Mouse (Mus musculus) embryonic facial prominence, embryonic 10.5 days (tissue): Measurements from ENCODE around the gene 4930404N11Rik. TPM values are rescaled to one million over a fixed set of nuclear protein-coding genes. Genes with fewer than 3 reads are reported as not detected.

Experiments used
- DNase-seq: peaks from one replicate; pipeline ENCODE4 v3.0.0-alpha.2; 2017; ENCODE audit warnings: low spot score
- H3K27ac ChIP-seq: fragments of 300-500 bp; sonication (generic); replicated peaks from 2 replicates; pipeline ENCODE4 v1.5.1; 2016; ENCODE audit warnings: mild to moderate bottlenecking
- H3K27me3 ChIP-seq: fragments of 300-500 bp; sonication (generic); replicated peaks from 2 replicates; pipeline ENCODE4 v1.6.1; 2016; ENCODE audit warnings: low read depth, mild to moderate bottlenecking; ENCODE audit not compliant: poor library complexity, severe bottlenecking
- H3K36me3 ChIP-seq: fragments of 300-500 bp; sonication (generic); replicated peaks from 2 replicates; pipeline ENCODE4 v1.6.1; 2016; ENCODE audit warnings: mild to moderate bottlenecking, moderate library complexity
- H3K4me1 ChIP-seq: fragments of 300-500 bp; sonication (generic); 2 replicates; pipeline ENCODE4 v1.6.1; 2016
- H3K4me3 ChIP-seq: fragments of 300-500 bp; sonication (generic); 2 replicates; pipeline ENCODE4 v1.5.1; 2016; ENCODE audit warnings: mild to moderate bottlenecking, moderate library complexity
- H3K9me3 ChIP-seq: fragments of 300-500 bp; sonication (generic); 2 replicates; pipeline ENCODE4 v1.6.1; 2016; ENCODE audit warnings: mild to moderate bottlenecking
- WGBS: fragments of 180-500 bp; shearing (Covaris S2); methylation state at CpG from one replicate; pipeline ENCODE4 v1.1.7; 2016; 5-methylcytosine and 5-hydroxymethylcytosine counted together
- microRNA-seq: library from miRNA; unstranded; fragments of <30 nt; microRNA quantifications from one replicate; pipeline ENCODE4, GENCODE M21; 2017
- polyA plus RNA-seq: library from polyadenylated mRNA; unstranded; fragments of >200 nt; fragmentation: Nextera tagmentation; extraction: Ambion mirVana; gene quantifications from 2 replicates; pipeline ENCODE4 v1.2.1, GENCODE M21; 2016

The 4930404N11Rik gene
- polyA plus RNA-seq, 1 experiment from 2014 or later = 0.76 TPM

DNA sequence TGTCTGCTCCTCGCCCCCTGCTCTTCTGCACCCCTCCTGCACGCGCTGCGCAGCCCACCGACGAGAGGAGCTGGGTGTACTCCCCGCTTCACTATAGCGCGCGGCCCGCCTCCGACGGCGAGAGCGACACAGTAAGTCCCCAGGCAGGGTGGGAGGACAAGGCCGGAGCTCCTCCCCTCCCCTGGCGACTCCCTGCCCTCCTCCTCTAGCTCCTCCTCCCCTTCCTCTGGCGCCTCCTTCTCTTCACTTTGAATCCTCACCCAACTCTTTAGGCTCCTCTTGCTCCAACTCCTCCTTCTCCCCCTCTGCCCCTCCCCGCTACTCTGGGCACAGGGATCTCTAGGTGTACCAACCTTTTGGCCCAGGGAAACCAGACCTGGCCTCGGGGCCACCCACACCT, 48.3 kb downstream of the 4930404N11Rik start:
- peak; percentile 69 for DNase-seq
- Histone ChIP-seq H3K4me1 (peaks cover 51% of the 10 kb centered on the region), H3K4me3 (peak overlapping the region; percentile 44), H3K9me3 (no peaks in the 10 kb centered on the region), H3K27ac (peak overlapping the region; percentile 63), H3K27me3 (0 out of 2 replicates have a peak, but pooled peaks cover 6% of the 10 kb centered on the region), H3K36me3 (peaks cover 69% of the 10 kb centered on the region)
- 7% methylated on average over 20 of the region's 20 CpGs for WGBS

- Histone ChIP-seq H3K4me1 (peaks cover 44% of the 10 kb centered on the region), H3K4me3 (peak overlapping the region; percentile 44), H3K9me3 (no peaks in the 10 kb centered on the region), H3K27me3 (0 out of 2 replicates have a peak, but pooled peaks cover 6% of the 10 kb centered on the region), H3K27ac (peak overlapping the region; percentile 63), H3K36me3 (peaks cover 74% of the 10 kb centered on the region)
- DNase-seq = peak; percentile 49
- 41% methylated on average over 16 of the region's 16 CpGs for WGBS
Observed at GRCm38 (mm10) chr10:81316338-81317060, 49.1 kb downstream of the 4930404N11Rik start.

DNA sequence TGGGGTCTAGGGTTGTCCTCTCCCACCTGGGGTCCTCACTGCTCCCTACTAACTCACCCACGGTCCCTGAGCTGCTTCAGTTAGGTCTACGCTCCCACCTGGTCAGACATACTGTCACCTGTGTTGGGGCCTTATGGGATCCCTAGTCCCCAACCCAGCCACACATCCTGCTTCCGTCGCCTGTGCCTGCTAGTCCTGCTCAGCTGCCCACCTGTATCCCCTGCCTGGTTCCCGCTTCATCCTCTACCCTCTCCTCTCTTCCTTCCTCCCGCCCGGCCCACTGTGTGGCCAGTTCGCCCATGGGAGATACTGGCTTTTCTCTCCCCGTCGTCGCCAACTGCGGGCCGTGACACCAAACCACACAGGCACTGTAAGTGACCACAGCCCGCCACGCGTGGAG, 50.0 kb downstream of the 4930404N11Rik start:
- no peak overlapping the region for H3K4me3 ChIP-seq
- H3K36me3 ChIP-seq = peaks cover 83% of the 10 kb centered on the region
- 89% methylated on average over 16 of the region's 16 CpGs for WGBS
- peaks cover 43% of the 10 kb centered on the region for H3K4me1 ChIP-seq
- H3K27me3 ChIP-seq = 0 out of 2 replicates have a peak, but pooled peaks cover 6% of the 10 kb centered on the region
- DNase-seq = no peak
- H3K27ac ChIP-seq = no peak overlapping the region
- H3K9me3 ChIP-seq = no peaks in the 10 kb centered on the region

DNA sequence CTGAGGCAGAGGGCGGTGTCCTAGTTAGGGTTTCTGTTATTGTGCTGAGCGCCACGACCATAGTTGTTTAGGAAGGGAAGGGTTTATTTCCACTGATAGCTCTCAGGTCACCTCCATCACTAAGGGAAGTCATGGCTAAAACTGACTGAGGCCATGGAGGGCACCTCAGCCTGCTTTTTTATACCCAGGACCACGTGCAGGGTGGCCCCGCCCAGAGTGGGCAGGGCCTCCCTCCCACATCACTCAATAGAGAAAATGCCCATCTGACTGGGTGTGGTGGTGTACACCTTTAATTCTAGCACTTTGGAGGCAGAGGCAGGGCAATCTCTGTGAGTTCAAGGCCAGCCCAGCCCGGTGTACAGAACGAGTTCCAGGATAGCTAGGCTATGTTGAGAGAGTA, 51.4 kb downstream of the 4930404N11Rik start:
- Histone ChIP-seq H3K4me3 (no peak overlapping the region), H3K27ac (no peak overlapping the region), H3K9me3 (no peaks in the 10 kb centered on the region), H3K4me1 (peaks cover 36% of the 10 kb centered on the region), H3K27me3 (0 out of 2 replicates have a peak, but pooled peaks cover 6% of the 10 kb centered on the region), H3K36me3 (peaks cover 97% of the 10 kb centered on the region)
- WGBS = 83% methylated on average over 7 of the region's 7 CpGs
- DNase-seq = no peak

GRCm38 (mm10) chr10:81313581-81313980, 52.0 kb downstream of the 4930404N11Rik start:
- no peak overlapping the region for H3K27ac ChIP-seq
- WGBS = 94% methylated on average over 13 of the region's 13 CpGs
- peak overlapping the region; percentile 21; the same call in 1 of the 2 replicates for H3K4me3 ChIP-seq
- H3K27me3 ChIP-seq = 0 out of 2 replicates have a peak, but pooled peaks cover 6% of the 10 kb centered on the region
- H3K9me3 ChIP-seq = no peaks in the 10 kb centered on the region
- H3K36me3 ChIP-seq = peaks cover 100% of the 10 kb centered on the region
- peaks cover 30% of the 10 kb centered on the region for H3K4me1 ChIP-seq
- no peak for DNase-seq

Small RNAs within 50 kb of the gene (microRNA-seq; reads per million reads assigned to microRNA genes)
- gene Mir6913 = 0.91 reads per million

Other genes with a start within 250 kb of the 4930404N11Rik start
- gene Zbtb7a, start 230.6 kb downstream of the 4930404N11Rik start, polyA plus RNA-seq = 10.4 and 11.7 TPM in 2 replicates
- 62.2 and 66.3 TPM in 2 replicates for gene Pias4, start 197.9 kb downstream of the 4930404N11Rik start, polyA plus RNA-seq
- 564 and 572 TPM in 2 replicates for gene Eef2, start 189.2 kb downstream of the 4930404N11Rik start, polyA plus RNA-seq
- 51.5 and 53.2 TPM in 2 replicates for gene Dapk3, start 182.8 kb downstream of the 4930404N11Rik start, polyA plus RNA-seq
- not detected in 2 replicates for gene 4930442H23Rik, start 182.0 kb downstream of the 4930404N11Rik start, polyA plus RNA-seq
- gene Nmrk2, start 163.8 kb downstream of the 4930404N11Rik start, polyA plus RNA-seq = not detected in 2 replicates
- gene Atcay, start 135.0 kb downstream of the 4930404N11Rik start, polyA plus RNA-seq = 2.5 and 3.6 TPM in 2 replicates
- gene Zfr2, start 132.7 kb downstream of the 4930404N11Rik start, polyA plus RNA-seq = 3.5 and 4.6 TPM in 2 replicates
- gene Matk, start 112.9 kb downstream of the 4930404N11Rik start, polyA plus RNA-seq = 3.6 and 3.7 TPM in 2 replicates
- 223 and 237 TPM in 2 replicates for gene Mrpl54, start 98.9 kb downstream of the 4930404N11Rik start, polyA plus RNA-seq
- gene Apba3, start 98.9 kb downstream of the 4930404N11Rik start, polyA plus RNA-seq = 57.2 and 57.5 TPM in 2 replicates
- 8.9 and 9.0 TPM in 2 replicates for gene Tjp3, start 74.2 kb downstream of the 4930404N11Rik start, polyA plus RNA-seq
- gene Pip5k1c, start 72.9 kb downstream of the 4930404N11Rik start, polyA plus RNA-seq = 72.2 and 72.4 TPM in 2 replicates
- gene Cactin, start 44.7 kb downstream of the 4930404N11Rik start, polyA plus RNA-seq = 52.3 and 54.3 TPM in 2 replicates
- gene Tbxa2r, start 37.1 kb downstream of the 4930404N11Rik start, polyA plus RNA-seq = 3.1 and 3.6 TPM in 2 replicates
- not detected in 2 replicates for gene Gipc3, start 22.6 kb downstream of the 4930404N11Rik start, polyA plus RNA-seq
- 114 and 122 TPM in 2 replicates for gene Hmg20b, start 15.3 kb downstream of the 4930404N11Rik start, polyA plus RNA-seq
- gene Mfsd12, start 8.3 kb downstream of the 4930404N11Rik start, polyA plus RNA-seq = 7.8 and 8.3 TPM in 2 replicates
- 134 and 142 TPM in 2 replicates for gene Fzr1, start 12.7 kb upstream of the 4930404N11Rik start, polyA plus RNA-seq
- gene Dohh, start 18.6 kb upstream of the 4930404N11Rik start, polyA plus RNA-seq = 105 and 109 TPM in 2 replicates
- gene Gm48551, start 18.6 kb upstream of the 4930404N11Rik start, polyA plus RNA-seq = 2.7 TPM in 2 replicates
- gene Gm48552, start 23.2 kb upstream of the 4930404N11Rik start, polyA plus RNA-seq = 1.8 and 3.1 TPM in 2 replicates
- 2.0 and 2.8 TPM in 2 replicates for gene Smim24, start 27.2 kb upstream of the 4930404N11Rik start, polyA plus RNA-seq
- 12.5 and 20.2 TPM in 2 replicates for gene Nfic, start 89.8 kb upstream of the 4930404N11Rik start, polyA plus RNA-seq
- 1.2 and 2.3 TPM in 2 replicates for gene Celf5, start 116.9 kb upstream of the 4930404N11Rik start, polyA plus RNA-seq
- 85.2 and 94.3 TPM in 2 replicates for gene Ncln, start 130.6 kb upstream of the 4930404N11Rik start, polyA plus RNA-seq
- gene S1pr4, start 134.3 kb upstream of the 4930404N11Rik start, polyA plus RNA-seq = 0.28 and 0.51 TPM in 2 replicates
- 1.2 and 1.3 TPM in 2 replicates for gene Gna15, start 158.4 kb upstream of the 4930404N11Rik start, polyA plus RNA-seq
- gene Gna11, start 179.4 kb upstream of the 4930404N11Rik start, polyA plus RNA-seq = 79.0 and 80.4 TPM in 2 replicates
- 266 and 347 TPM in 2 replicates for gene Aes, start 193.7 kb upstream of the 4930404N11Rik start, polyA plus RNA-seq
- gene Tle2, start 208.7 kb upstream of the 4930404N11Rik start, polyA plus RNA-seq = 14.0 and 17.1 TPM in 2 replicates
- gene Tle6, start 235.3 kb upstream of the 4930404N11Rik start, polyA plus RNA-seq = 7.1 and 8.2 TPM in 2 replicates
- gene BC025920, start 240.5 kb upstream of the 4930404N11Rik start, polyA plus RNA-seq = 1.5 and 2.1 TPM in 2 replicates